Mouse (Mus musculus) limb, embryonic 12.5 days (tissue): ENCODE results near the gene Slc30a2. TPM values are rescaled to one million over a fixed set of nuclear protein-coding genes. Genes with fewer than 3 reads are reported as not detected.
"Not testable (repeated sequence)": the region's sequence is repeated elsewhere in the genome, so short reads cannot be mapped to it uniquely, and the experiment has no call there.

ENCODE experiments used
- ATAC-seq: fragments of 200-750 bp; cut with Nextera tagmentation; 2 replicates; pipeline ENCODE4 v1.8.0; 2017; ENCODE audit warnings: low read depth, moderate TSS enrichment; ENCODE audit not compliant: insufficient number of reproducible peaks, insufficient read depth, low FRiP score, low TSS enrichment
- H3K27ac ChIP-seq: fragments of 300-500 bp; sonication (generic); 2 replicates; pipeline ENCODE4 v1.5.1; 2016; ENCODE audit warnings: mild to moderate bottlenecking, moderate library complexity
- H3K27me3 ChIP-seq: fragments of 300-500 bp; sonication (generic); 2 replicates; pipeline ENCODE4 v1.6.1; 2016; ENCODE audit warnings: mild to moderate bottlenecking, moderate library complexity
- H3K36me3 ChIP-seq: fragments of 300-500 bp; sonication (generic); 2 replicates; pipeline ENCODE4 v1.6.1; 2016; ENCODE audit warnings: mild to moderate bottlenecking, moderate library complexity
- H3K4me1 ChIP-seq: fragments of 300-500 bp; sonication (generic); replicated peaks from 2 replicates; pipeline ENCODE4 v1.6.1; 2016
- H3K4me2 ChIP-seq: fragments of 300-500 bp; sonication (generic); 2 replicates; pipeline ENCODE4 v1.6.1; 2016; ENCODE audit warnings: mild to moderate bottlenecking, moderate library complexity
- H3K4me3 ChIP-seq: fragments of 300-500 bp; sonication (generic); replicated peaks from 2 replicates; pipeline ENCODE4 v1.5.1; 2016; ENCODE audit warnings: mild to moderate bottlenecking
- H3K9ac ChIP-seq: fragments of 300-500 bp; sonication (generic); replicated peaks from 2 replicates; pipeline ENCODE4 v1.6.1; 2016; ENCODE audit warnings: mild to moderate bottlenecking, moderate library complexity
- H3K9me3 ChIP-seq: fragments of 300-500 bp; sonication (generic); 2 replicates; pipeline ENCODE4 v1.6.1; 2016; ENCODE audit warnings: mild to moderate bottlenecking, moderate library complexity
- WGBS: fragments of 180-500 bp; shearing (Covaris S2); methylation state at CpG from one replicate; pipeline ENCODE4 v1.1.7; 2016; 5-methylcytosine and 5-hydroxymethylcytosine counted together
- polyA plus RNA-seq: library from polyadenylated mRNA; unstranded; fragments of >200 nt; fragmentation: Nextera tagmentation; extraction: Ambion mirVana; gene quantifications from 2 replicates; pipeline ENCODE4 v1.2.1, GENCODE M21; 2016

Slc30a2 gene
- 0.06 and 0.15 TPM in 2 replicates for polyA plus RNA-seq

- no peak within 1 kb of the TSS for H3K27ac ChIP-seq
- H3K4me1 ChIP-seq, result peaks cover 12% of the 10 kb centered on the region
- 0 out of 2 replicates have a peak, but pooled peaks cover 5% of the 10 kb centered on the region for H3K9me3 ChIP-seq
- no peaks in the 10 kb centered on the region for H3K36me3 ChIP-seq
- H3K4me3 ChIP-seq, result peak within 1 kb of the TSS; percentile 38
- peaks cover 76% of the 10 kb centered on the region for H3K27me3 ChIP-seq
- no peak for ATAC-seq
- 2% methylated on average over 61 of the region's 61 CpGs for WGBS
- peak within 1 kb of the TSS; percentile 58 for H3K4me2 ChIP-seq
- 0 out of 2 replicates have a peak within 1 kb of the TSS, but pooled peaks have one; percentile 46 for H3K9ac ChIP-seq
Observed at GRCm38 (mm10) chr4:134343071-134344031, at the start of gene Slc30a2. TSS of gene Slc30a2 (plus strand) at chr4:134343181.

GRCm38 (mm10) chr4:134293692-134294163, 49.3 kb upstream of the Slc30a2 start:
- no peak for ATAC-seq
- peaks cover 20% of the 10 kb centered on the region; the same call in 1 of the 2 replicates for H3K27me3 ChIP-seq
- H3K9me3 ChIP-seq, result peaks cover 4% of the 10 kb centered on the region; the same call in 1 of the 2 replicates
- peaks cover 5% of the 10 kb centered on the region for H3K4me1 ChIP-seq
- H3K4me3 ChIP-seq, result no peak overlapping the region
- WGBS, result 61% methylated on average over 9 of the region's 9 CpGs
- no peaks in the 10 kb centered on the region for H3K36me3 ChIP-seq
- no peak overlapping the region for H3K4me2 ChIP-seq
- no peak overlapping the region for H3K9ac ChIP-seq
- H3K27ac ChIP-seq, result no peak overlapping the region

GRCm38 (mm10) chr4:134296096-134296495, 46.9 kb upstream of the Slc30a2 start:
- not testable (repeated sequence) for H3K36me3 ChIP-seq, H3K4me2 ChIP-seq, H3K4me1 ChIP-seq, H3K9me3 ChIP-seq, H3K27ac ChIP-seq, H3K9ac ChIP-seq, ATAC-seq, H3K4me3 ChIP-seq
- H3K27me3 ChIP-seq, result peaks cover 23% of the 10 kb centered on the region
- 85% methylated on average over 4 of the region's 4 CpGs for WGBS

- no peak for ATAC-seq
- H3K4me1 ChIP-seq, result no peaks in the 10 kb centered on the region
- peaks cover 23% of the 10 kb centered on the region for H3K27me3 ChIP-seq
- H3K36me3 ChIP-seq, result no peaks in the 10 kb centered on the region
- H3K9me3 ChIP-seq, result peaks cover 4% of the 10 kb centered on the region; the same call in 1 of the 2 replicates
- 88% methylated on average over 4 of the region's 4 CpGs for WGBS
- H3K4me2 ChIP-seq, result no peak overlapping the region
- H3K27ac ChIP-seq, result no peak overlapping the region
- no peak overlapping the region for H3K9ac ChIP-seq
- H3K4me3 ChIP-seq, result no peak overlapping the region
Observed at GRCm38 (mm10) chr4:134296523-134296922, 46.5 kb upstream of the Slc30a2 start.

GRCm38 (mm10) chr4:134297369-134297768, 45.6 kb upstream of the Slc30a2 start:
- H3K27ac ChIP-seq, result no peak overlapping the region
- ATAC-seq, result no peak
- 92% methylated on average over 8 of the region's 8 CpGs for WGBS

GRCm38 (mm10) chr4:134298626-134299497, 44.1 kb upstream of the Slc30a2 start:
- H3K9me3 ChIP-seq, result peaks cover 4% of the 10 kb centered on the region; the same call in 1 of the 2 replicates
- H3K4me1 ChIP-seq, result no peaks in the 10 kb centered on the region
- no peak overlapping the region for H3K27ac ChIP-seq
- H3K36me3 ChIP-seq, result no peaks in the 10 kb centered on the region
- no peak overlapping the region for H3K4me2 ChIP-seq
- peaks cover 8% of the 10 kb centered on the region for H3K27me3 ChIP-seq
- no peak overlapping the region for H3K4me3 ChIP-seq
- no peak for ATAC-seq
- H3K9ac ChIP-seq, result no peak overlapping the region
- 74% methylated on average over 19 of the region's 19 CpGs for WGBS

More at GRCm38 (mm10) chr4:134297369-134297768, 45.6 kb upstream of the Slc30a2 start:
- H3K9me3 ChIP-seq, result peaks cover 4% of the 10 kb centered on the region; the same call in 1 of the 2 replicates
- H3K9ac ChIP-seq, result no peak overlapping the region
- no peaks in the 10 kb centered on the region for H3K36me3 ChIP-seq
- H3K4me2 ChIP-seq, result no peak overlapping the region
- H3K4me1 ChIP-seq, result no peaks in the 10 kb centered on the region
- H3K27me3 ChIP-seq, result peaks cover 22% of the 10 kb centered on the region
- no peak overlapping the region for H3K4me3 ChIP-seq

GRCm38 (mm10) chr4:134299498-134299810, 43.5 kb upstream of the Slc30a2 start:
- Histone ChIP-seq H3K27ac (no peak overlapping the region), H3K36me3 (no peaks in the 10 kb centered on the region), H3K4me3 (no peak overlapping the region), H3K4me1 (no peaks in the 10 kb centered on the region), H3K27me3 (peaks cover 6% of the 10 kb centered on the region), H3K9me3 (peaks cover 4% of the 10 kb centered on the region; the same call in 1 of the 2 replicates), H3K4me2 (no peak overlapping the region), H3K9ac (no peak overlapping the region)
- no peak for ATAC-seq
- WGBS, result 57% methylated on average over 4 of the region's 4 CpGs

- no peak for ATAC-seq
- H3K36me3 ChIP-seq, result no peaks in the 10 kb centered on the region
- no peak overlapping the region for H3K9ac ChIP-seq
- no peak overlapping the region for H3K27ac ChIP-seq
- H3K4me3 ChIP-seq, result no peak overlapping the region
- peaks cover 4% of the 10 kb centered on the region; the same call in 1 of the 2 replicates for H3K9me3 ChIP-seq
- 87% methylated on average over 9 of the region's 9 CpGs for WGBS
- no peaks in the 10 kb centered on the region for H3K4me1 ChIP-seq
- H3K27me3 ChIP-seq, result peaks cover 4% of the 10 kb centered on the region
- H3K4me2 ChIP-seq, result no peak overlapping the region
Observed at GRCm38 (mm10) chr4:134300316-134300715, 42.7 kb upstream of the Slc30a2 start.

- Histone ChIP-seq H3K4me1 (peaks cover 4% of the 10 kb centered on the region), H3K4me2 (no peak overlapping the region), H3K27ac (no peak overlapping the region), H3K4me3 (no peak overlapping the region), H3K36me3 (no peaks in the 10 kb centered on the region), H3K9ac (no peak overlapping the region), H3K9me3 (no peaks in the 10 kb centered on the region), H3K27me3 (peaks cover 3% of the 10 kb centered on the region; the same call in 1 of the 2 replicates)
- 80% methylated on average over 5 of the region's 5 CpGs for WGBS
- no peak for ATAC-seq
Observed at GRCm38 (mm10) chr4:134302084-134302483, 40.9 kb upstream of the Slc30a2 start.

- no peaks in the 10 kb centered on the region for H3K36me3 ChIP-seq
- WGBS, result 67% methylated on average over 2 of the region's 2 CpGs
- peaks cover 11% of the 10 kb centered on the region for H3K4me1 ChIP-seq
- no peak overlapping the region; the same call in 1 of the 2 replicates for H3K27ac ChIP-seq
- H3K9me3 ChIP-seq, result no peaks in the 10 kb centered on the region
- 0 out of 2 replicates have a peak overlapping the region, but pooled peaks have one; percentile 12 for H3K9ac ChIP-seq
- H3K27me3 ChIP-seq, result no peaks in the 10 kb centered on the region
- peak overlapping the region; percentile 28; the same call in 1 of the 2 replicates for H3K4me2 ChIP-seq
- no peak for ATAC-seq
- no peak overlapping the region for H3K4me3 ChIP-seq
Observed at GRCm38 (mm10) chr4:134306963-134307362, 36.0 kb upstream of the Slc30a2 start.
